Mouse (Mus musculus): ENCODE measurements around the gene Klf7. TPM values are rescaled to one million over a fixed set of nuclear protein-coding genes. Genes with fewer than 3 reads are reported as not detected.
A peak's percentile ranks its signal among the peaks of the same experiment; 100 is the strongest.

Klf7 gene
- polyA plus RNA-seq, 1 experiment from 2014 or later: 16.2 TPM

DNA sequence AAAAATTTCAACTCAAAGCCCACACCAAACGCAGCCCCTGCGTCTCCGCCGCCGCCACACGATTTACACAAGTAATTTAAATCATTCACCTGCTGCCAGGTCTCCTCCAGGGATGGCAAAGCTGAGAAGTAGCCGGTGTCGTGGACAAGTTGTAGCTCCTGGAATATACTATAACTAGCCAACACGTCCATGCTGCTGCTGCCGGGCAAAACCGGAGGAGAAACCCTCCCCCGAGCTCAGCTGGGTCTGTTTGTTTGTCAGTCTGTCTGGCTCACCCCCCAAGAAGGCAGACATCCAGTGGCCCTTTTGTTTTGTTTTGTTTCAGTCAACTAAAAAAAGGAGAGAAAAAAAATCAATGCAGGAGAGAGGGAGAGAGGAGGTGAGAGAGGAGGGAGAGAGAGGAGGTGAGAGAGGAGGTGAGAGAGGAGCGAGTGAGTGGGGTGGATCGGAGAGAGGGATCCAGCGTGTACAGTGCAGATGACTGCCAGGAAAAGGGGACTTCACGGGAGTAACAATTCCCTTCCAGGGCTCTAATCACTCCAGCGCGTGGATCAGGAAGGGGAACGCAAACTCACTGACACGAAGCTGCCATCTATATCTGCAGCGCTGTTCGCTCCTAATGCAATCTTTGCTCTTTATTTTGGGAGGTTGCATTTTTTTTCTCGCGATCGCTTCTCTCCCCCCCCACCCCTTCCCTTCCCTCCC lies 1.1 kb downstream of the Klf7 start:
- ATAC-seq (replicated peaks; ENCODE audit: insufficient number of reproducible peaks, low FRiP score, low TSS enrichment): peak; percentile 46
- WGBS (ENCODE audit: insufficient replicate concordance): under 1% methylated on average over 25 of the region's 25 CpGs
- Histone ChIP-seq H3K27ac (ENCODE audit: low read depth, low read length) (peak overlapping the region; percentile 100), H3K4me2 (peak overlapping the region; percentile 84), H3K9me3 (replicated peaks; ENCODE audit: control insufficient read depth, low read length) (no peaks in the 10 kb centered on the region), H3K4me3 (ENCODE audit: low read depth, low read length) (peak overlapping the region; percentile 82), H3K27me3 (ENCODE audit: control insufficient read depth, insufficient read depth, low read length) (no peaks in the 10 kb centered on the region), H3K4me1 (ENCODE audit: control insufficient read depth, insufficient read depth, low read length) (0 out of 2 replicates have a peak, but pooled peaks cover 3% of the 10 kb centered on the region), H3K36me3 (ENCODE audit: control insufficient read depth, insufficient read depth, low read length) (no peaks in the 10 kb centered on the region), H3K9ac (ENCODE audit: low read depth, low read length) (peak overlapping the region; percentile 87)

DNA sequence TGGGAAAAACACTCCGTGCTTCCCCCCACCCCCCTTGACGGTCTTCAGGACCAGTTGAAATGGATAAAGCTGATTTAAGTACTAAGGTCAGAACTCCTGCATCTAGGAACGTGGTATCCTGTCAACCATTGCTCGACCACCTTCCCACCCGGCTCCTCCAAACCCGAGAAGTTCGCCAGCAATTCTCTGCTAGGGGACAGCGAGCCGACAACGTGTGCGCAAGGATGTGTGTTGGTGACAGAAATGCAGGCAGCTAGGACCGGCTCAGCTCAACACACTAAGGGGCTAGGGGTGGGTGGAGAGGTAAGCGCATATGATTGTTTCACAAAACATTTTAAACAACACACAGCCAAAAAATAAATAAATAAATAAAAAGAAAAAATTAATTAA lies 1.7 kb downstream of the Klf7 start:
- H3K27me3 ChIP-seq (ENCODE audit: control insufficient read depth, insufficient read depth, low read length): no peaks in the 10 kb centered on the region
- no peaks in the 10 kb centered on the region for H3K36me3 ChIP-seq (ENCODE audit: control insufficient read depth, insufficient read depth, low read length)
- no peak for ATAC-seq (replicated peaks; ENCODE audit: insufficient number of reproducible peaks, low FRiP score, low TSS enrichment)
- WGBS (ENCODE audit: insufficient replicate concordance): under 1% methylated on average over 13 of the region's 13 CpGs
- H3K27ac ChIP-seq (ENCODE audit: low read depth, low read length): peak overlapping the region; percentile 100
- H3K4me2 ChIP-seq: peak overlapping the region; percentile 84
- H3K4me1 ChIP-seq (ENCODE audit: control insufficient read depth, insufficient read depth, low read length): peaks cover 7% of the 10 kb centered on the region; the same call in 1 of the 2 replicates
- H3K4me3 ChIP-seq (ENCODE audit: low read depth, low read length): peak overlapping the region; percentile 82
- peak overlapping the region; percentile 87 for H3K9ac ChIP-seq (ENCODE audit: low read depth, low read length)
- H3K9me3 ChIP-seq (replicated peaks; ENCODE audit: control insufficient read depth, low read length): no peaks in the 10 kb centered on the region

DNA sequence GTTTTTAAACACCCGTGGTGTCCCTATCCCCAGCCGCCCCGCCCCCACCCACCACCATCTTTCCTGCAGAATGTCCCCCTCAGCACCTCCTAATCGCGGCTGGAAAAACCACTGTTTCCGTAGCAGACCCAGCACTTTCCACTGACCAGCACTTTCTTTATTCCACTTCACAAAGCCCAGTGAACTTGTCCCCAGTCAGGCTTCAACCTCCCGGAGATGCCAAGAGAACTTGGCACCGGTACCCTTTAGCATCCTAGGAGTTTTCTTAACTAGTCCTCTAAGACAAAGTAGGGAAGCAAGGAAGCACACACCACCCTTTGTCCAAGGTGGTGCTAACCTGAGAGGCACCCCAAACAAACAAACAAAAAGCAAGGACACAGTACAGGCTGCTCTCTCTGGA lies 2.2 kb downstream of the Klf7 start:
- Histone ChIP-seq H3K4me3 (ENCODE audit: low read depth, low read length) (peak overlapping the region; percentile 82), H3K27ac (ENCODE audit: low read depth, low read length) (peak overlapping the region; percentile 100), H3K36me3 (ENCODE audit: control insufficient read depth, insufficient read depth, low read length) (no peaks in the 10 kb centered on the region), H3K4me1 (ENCODE audit: control insufficient read depth, insufficient read depth, low read length) (peaks cover 7% of the 10 kb centered on the region; the same call in 1 of the 2 replicates), H3K9me3 (replicated peaks; ENCODE audit: control insufficient read depth, low read length) (no peaks in the 10 kb centered on the region), H3K27me3 (ENCODE audit: control insufficient read depth, insufficient read depth, low read length) (no peaks in the 10 kb centered on the region), H3K4me2 (peak overlapping the region; percentile 84), H3K9ac (ENCODE audit: low read depth, low read length) (peak overlapping the region; percentile 87)
- no peak for ATAC-seq (replicated peaks; ENCODE audit: insufficient number of reproducible peaks, low FRiP score, low TSS enrichment)
- WGBS (ENCODE audit: insufficient replicate concordance): 4% methylated on average over 8 of the region's 8 CpGs

DNA sequence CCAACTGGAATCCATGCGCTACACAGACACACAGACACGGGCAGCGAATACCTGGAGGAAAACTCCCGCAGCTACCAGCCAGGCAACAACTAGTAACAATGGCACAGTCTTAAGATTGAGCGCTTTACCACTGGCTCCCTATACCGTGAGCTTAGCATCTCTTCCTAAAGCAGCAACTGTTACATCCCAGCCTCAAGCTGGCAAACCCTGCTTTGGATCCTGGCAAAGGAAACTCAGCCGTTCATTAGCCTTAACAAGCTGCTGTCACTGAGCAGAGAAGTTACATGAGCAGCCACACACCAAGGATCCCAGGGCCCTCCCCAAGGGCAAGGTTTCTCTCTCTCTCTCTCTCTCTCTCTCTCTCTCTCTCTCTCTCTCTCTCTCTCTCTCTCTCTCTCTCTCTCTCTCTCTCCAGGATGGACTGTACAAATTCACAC lies 2.7 kb downstream of the Klf7 start:
- Histone ChIP-seq H3K4me3 (ENCODE audit: low read depth, low read length) (peak overlapping the region; percentile 82), H3K9me3 (replicated peaks; ENCODE audit: control insufficient read depth, low read length) (no peaks in the 10 kb centered on the region), H3K36me3 (ENCODE audit: control insufficient read depth, insufficient read depth, low read length) (no peaks in the 10 kb centered on the region), H3K9ac (ENCODE audit: low read depth, low read length) (peak overlapping the region; percentile 87), H3K27ac (ENCODE audit: low read depth, low read length) (peak overlapping the region; percentile 100), H3K4me1 (ENCODE audit: control insufficient read depth, insufficient read depth, low read length) (peaks cover 7% of the 10 kb centered on the region; the same call in 1 of the 2 replicates), H3K27me3 (ENCODE audit: control insufficient read depth, insufficient read depth, low read length) (no peaks in the 10 kb centered on the region), H3K4me2 (peak overlapping the region; percentile 84)
- ATAC-seq (replicated peaks; ENCODE audit: insufficient number of reproducible peaks, low FRiP score, low TSS enrichment): no peak
- 12% methylated on average over 7 of the region's 7 CpGs for whole genome bisulfite sequencing (ENCODE audit: insufficient replicate concordance)

DNA sequence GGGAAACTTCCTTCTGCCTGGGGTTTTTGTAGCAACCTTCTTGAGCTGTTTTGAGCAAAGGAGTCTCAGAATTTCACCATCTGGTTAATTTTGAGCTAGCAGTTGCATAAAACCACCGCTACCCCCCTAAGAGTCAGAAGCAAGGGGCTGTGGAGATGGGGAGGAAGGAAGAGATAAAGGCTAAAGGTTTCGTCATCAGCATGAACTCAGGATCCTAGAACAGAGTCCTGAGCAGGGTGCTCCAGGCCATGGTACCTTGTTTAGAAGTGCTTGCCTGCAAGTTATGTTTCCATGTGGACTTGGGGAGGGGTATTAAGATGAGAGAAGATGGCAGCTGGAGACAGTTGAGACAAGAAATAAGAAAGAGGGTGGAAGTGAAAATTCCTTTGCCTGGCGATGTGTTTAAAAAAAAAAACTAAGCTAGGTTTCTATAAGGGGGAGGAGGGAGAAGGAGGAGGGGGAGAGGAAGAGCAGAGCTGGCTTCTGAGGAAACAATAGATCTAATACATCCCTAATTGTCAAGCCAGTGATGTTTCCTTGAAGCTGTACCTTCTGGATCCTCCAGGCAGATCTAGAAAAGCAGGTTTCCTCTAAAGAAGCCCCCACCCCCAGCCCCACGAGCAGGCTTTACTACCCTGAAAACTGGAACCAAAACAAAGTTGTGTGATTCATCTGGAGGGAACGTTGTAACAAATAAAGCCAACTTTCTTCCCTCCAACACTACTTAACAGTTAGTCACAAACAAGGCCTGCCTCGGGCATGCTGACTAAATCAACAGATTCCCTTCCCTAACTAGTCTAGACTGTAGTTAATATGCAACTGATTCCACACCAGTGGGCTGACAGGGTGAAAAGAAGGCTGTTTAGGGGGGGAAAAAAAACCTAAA lies 3.6 kb downstream of the Klf7 start:
- WGBS (ENCODE audit: insufficient replicate concordance): 38% methylated on average over 6 of the region's 6 CpGs
- H3K27me3 ChIP-seq (ENCODE audit: control insufficient read depth, insufficient read depth, low read length): no peaks in the 10 kb centered on the region
- no peak for ATAC-seq (replicated peaks; ENCODE audit: insufficient number of reproducible peaks, low FRiP score, low TSS enrichment)
- peaks cover 7% of the 10 kb centered on the region; the same call in 1 of the 2 replicates for H3K4me1 ChIP-seq (ENCODE audit: control insufficient read depth, insufficient read depth, low read length)
- no peaks in the 10 kb centered on the region for H3K9me3 ChIP-seq (replicated peaks; ENCODE audit: control insufficient read depth, low read length)
- H3K36me3 ChIP-seq (ENCODE audit: control insufficient read depth, insufficient read depth, low read length): no peaks in the 10 kb centered on the region
- H3K27ac ChIP-seq (ENCODE audit: low read depth, low read length): peak overlapping the region; percentile 100
- peak overlapping the region; percentile 87 for H3K9ac ChIP-seq (ENCODE audit: low read depth, low read length)
- H3K4me3 ChIP-seq (ENCODE audit: low read depth, low read length): peak overlapping the region; percentile 82
- peak overlapping the region; percentile 84 for H3K4me2 ChIP-seq

DNA sequence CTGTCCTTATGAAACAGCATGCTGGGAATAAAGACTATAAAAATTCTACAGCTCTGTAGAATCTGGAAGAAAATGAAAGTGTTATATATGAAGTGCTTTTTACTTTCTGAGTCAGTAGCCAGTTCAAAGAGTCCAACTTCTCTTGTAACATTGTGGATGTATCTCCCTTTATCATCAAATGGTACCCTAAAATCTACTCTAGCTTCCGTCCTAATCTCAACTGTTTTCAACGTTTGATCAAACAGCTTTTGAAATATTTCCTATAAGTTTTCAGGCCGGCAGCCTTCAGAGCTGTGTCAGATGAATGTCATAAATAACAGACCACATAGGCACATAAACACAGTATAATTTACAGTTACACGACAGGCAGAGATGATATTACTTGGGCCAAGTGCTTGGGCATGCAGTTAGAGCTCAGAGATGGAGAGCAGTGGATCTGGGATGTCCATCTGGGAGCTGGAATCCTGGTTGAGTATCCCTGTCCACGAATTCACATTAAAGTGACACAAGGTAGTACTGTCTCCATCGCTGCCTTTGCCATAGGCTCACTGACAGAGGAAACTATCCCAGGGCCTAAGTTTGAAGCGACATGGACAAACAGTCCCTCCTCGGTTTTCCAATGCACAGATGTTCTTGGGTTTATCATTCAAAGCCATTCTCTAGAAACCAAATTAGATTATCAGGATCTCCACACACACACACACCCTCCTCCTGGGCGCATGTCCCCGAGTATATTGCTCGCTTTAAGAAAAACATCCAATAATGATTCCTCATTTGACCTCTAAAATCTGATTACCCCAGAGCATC lies 4.4 kb downstream of the Klf7 start:
- no peaks in the 10 kb centered on the region for H3K36me3 ChIP-seq (ENCODE audit: control insufficient read depth, insufficient read depth, low read length)
- H3K9me3 ChIP-seq (replicated peaks; ENCODE audit: control insufficient read depth, low read length): no peaks in the 10 kb centered on the region
- no peak overlapping the region for H3K9ac ChIP-seq (ENCODE audit: low read depth, low read length)
- no peaks in the 10 kb centered on the region for H3K27me3 ChIP-seq (ENCODE audit: control insufficient read depth, insufficient read depth, low read length)
- no peak overlapping the region for H3K4me3 ChIP-seq (ENCODE audit: low read depth, low read length)
- no peak for ATAC-seq (replicated peaks; ENCODE audit: insufficient number of reproducible peaks, low FRiP score, low TSS enrichment)
- no peak overlapping the region for H3K27ac ChIP-seq (ENCODE audit: low read depth, low read length)
- WGBS (ENCODE audit: insufficient replicate concordance): 71% methylated on average over 11 of the region's 11 CpGs
- peak overlapping the region; percentile 84 for H3K4me2 ChIP-seq
- peaks cover 7% of the 10 kb centered on the region; the same call in 1 of the 2 replicates for H3K4me1 ChIP-seq (ENCODE audit: control insufficient read depth, insufficient read depth, low read length)

DNA sequence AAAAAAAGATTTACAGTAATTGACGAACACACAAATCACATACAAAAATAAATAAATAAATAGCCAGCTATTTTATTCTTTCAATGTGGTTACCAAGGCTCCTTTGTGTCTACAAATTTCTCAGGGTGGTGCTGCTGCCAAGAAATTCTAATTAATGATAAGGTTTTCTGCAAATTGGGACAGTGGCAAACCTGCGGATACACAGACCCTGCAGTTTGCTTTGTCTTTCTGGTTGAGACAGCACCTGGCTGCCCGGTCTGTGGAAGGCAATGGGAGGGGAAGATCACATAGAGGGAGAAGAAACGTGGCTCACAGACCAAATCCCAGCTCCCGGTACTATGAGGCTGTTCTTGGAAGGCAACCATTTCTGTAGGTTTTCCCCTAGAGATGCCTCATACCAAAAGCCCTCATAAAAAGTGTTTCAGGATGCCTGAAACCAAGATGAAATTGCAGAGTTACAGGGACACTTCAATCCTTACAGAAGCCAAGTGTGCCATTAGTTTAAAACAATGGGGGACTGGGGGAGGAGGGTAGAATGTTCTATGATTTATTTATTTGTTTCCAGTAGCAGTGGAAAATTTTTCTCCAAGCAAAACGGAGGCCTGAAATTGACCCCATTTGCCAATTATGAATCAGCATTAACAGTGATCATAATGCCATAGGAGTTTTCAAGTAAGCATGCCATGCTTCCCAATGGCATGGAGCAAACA lies 5.2 kb downstream of the Klf7 start:
- Histone ChIP-seq H3K9me3 (replicated peaks; ENCODE audit: control insufficient read depth, low read length) (no peaks in the 10 kb centered on the region), H3K27ac (ENCODE audit: low read depth, low read length) (no peak overlapping the region), H3K4me2 (no peak overlapping the region), H3K4me3 (ENCODE audit: low read depth, low read length) (no peak overlapping the region), H3K9ac (ENCODE audit: low read depth, low read length) (no peak overlapping the region), H3K36me3 (ENCODE audit: control insufficient read depth, insufficient read depth, low read length) (no peaks in the 10 kb centered on the region), H3K27me3 (ENCODE audit: control insufficient read depth, insufficient read depth, low read length) (no peaks in the 10 kb centered on the region), H3K4me1 (ENCODE audit: control insufficient read depth, insufficient read depth, low read length) (peaks cover 7% of the 10 kb centered on the region; the same call in 1 of the 2 replicates)
- WGBS (ENCODE audit: insufficient replicate concordance): 77% methylated on average over 6 of the region's 6 CpGs
- ATAC-seq (replicated peaks; ENCODE audit: insufficient number of reproducible peaks, low FRiP score, low TSS enrichment): no peak

All from heart, embryonic 11.5 days (tissue).